Mouse (Mus musculus): ENCODE results near the gene Mrc2. TPM values are rescaled to one million over a fixed set of nuclear protein-coding genes. Genes with fewer than 3 reads are reported as not detected.

Mrc2 gene
- total and polyA plus RNA-seq, 3 experiments = 17.0 to 30.2 (median 24.9) TPM

DNA sequence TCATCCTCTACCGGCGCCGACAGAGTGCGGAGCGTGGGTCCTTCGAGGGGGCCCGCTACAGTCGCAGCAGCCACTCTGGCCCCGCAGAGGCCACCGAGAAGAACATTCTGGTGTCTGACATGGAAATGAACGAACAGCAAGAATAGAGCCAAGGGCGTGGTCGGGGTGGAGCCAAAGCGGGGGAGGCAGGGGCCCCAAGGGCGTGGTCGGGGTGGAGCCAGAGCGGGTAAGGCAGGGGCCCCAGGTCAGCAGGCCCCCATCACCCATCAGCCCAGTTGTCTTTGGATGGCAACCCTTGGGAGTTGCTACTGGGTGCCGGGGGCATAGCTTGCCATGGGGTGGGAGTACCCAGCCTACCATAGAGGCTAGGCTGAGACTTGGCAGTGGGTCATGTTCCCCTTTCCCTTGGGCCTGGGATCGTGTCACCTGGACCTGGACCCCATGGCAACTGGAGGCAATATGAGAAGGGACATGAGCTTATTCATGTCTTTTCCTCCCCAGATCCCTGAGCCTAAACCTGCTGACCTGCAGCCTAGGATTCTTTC is 57.4 kb downstream of the Mrc2 start:
- DNase-seq = no peak

DNA sequence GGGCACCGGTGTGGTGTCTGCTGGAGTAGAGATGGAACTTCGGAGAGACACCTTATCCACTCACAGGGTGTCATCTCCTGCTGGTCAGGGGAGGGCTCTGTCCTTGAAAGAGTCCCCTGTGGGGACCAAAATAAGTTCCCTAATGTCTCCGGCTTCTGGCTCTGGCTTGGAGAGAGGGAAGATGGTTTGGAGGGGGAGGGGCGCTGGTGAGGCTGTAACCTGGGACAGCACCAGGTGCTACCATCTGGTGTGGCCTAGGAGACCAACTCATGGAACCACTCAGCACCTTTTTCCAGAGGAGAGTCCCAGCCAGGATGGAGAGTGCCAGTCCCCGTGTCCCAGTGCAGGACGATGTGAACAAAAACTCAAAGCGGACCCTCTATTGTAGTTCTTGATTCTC is 58.2 kb downstream of the Mrc2 start:
- no peak for DNase-seq

DNA sequence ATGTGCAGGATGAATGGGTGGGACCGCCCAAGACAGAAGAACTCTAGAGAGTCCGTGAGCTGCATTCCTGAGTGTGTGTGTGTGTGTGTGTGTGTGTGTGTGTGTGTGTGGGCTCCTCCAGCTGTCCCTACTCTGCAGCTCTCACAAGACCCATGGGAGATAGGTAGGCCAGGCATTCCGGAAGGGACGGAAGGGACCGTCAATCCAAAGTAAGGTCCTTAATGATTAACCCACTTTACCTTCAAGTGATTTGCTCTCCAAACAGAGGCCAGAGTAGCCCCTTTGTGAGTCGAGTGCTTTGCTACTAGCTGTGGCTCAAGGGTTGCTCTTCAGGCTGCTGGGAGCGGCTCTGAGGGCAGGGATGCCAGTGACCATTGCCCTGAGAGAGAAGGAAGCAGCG is 59.7 kb downstream of the Mrc2 start:
- DNase-seq = no peak

DNA sequence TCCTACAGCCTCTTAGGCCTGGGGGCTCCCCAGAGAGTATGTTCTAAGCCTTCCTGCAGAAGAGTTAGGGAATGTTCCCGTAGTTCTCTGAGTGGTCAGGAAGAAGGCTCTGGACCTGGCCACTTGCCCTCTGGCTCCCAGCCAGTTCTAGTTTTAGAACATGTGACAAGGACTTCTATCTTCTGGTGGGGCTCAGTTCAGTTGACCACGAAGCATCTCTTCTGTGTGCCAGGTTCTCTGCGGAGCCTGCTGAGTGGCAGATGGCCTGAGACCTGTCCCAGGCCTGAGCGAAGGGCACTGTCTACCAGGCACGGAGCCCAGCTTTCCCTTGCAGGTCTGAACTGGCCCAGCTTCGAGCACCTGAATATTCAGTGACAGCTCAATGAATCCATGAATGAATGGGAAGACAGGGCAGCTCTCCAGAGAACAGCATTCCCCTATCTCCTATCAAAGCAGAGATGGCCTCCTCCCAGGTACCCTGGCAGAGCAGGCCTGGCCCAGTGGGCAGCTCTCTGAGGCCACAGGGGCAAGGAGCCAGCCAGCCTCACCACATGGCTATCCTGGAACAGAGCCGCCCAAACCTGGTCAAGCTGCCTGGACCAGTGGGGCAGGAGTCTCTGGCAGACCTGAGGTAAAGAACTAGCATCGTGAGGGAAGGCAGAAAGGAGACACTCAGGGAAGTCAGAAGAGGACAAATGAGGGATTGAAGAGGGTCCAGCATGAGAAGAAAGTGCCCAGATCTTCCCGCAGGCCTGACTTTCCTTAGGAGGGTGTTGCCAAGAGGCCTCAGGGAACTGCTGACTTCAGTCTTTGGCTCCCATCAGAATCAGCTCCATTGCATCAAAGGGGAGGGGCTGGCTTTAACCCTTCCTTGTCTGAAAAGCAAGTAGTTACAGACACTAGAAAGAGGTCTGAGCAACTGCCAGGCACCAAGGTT is 60.8 kb downstream of the Mrc2 start:
- peak; percentile 58 for DNase-seq

DNA sequence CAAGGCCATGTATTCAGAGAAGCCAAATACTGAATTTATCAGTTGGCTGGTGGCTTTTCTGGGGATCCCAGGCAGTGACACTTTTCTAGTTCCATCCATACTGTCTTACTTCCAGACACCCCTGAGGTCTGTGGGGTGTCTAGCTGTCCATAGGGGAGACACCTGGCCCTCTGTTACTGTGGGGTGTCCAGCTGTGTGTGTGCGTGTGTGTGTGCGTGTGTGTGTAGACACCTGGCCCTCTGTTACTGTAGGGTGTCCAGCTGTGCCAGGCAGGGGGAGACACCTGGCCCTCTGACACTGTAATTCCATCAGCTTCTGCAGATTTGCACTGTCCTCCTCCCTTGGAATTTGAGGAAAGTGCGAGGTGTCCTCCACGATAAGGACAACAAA is 61.4 kb downstream of the Mrc2 start:
- DNase-seq = no peak

DNA sequence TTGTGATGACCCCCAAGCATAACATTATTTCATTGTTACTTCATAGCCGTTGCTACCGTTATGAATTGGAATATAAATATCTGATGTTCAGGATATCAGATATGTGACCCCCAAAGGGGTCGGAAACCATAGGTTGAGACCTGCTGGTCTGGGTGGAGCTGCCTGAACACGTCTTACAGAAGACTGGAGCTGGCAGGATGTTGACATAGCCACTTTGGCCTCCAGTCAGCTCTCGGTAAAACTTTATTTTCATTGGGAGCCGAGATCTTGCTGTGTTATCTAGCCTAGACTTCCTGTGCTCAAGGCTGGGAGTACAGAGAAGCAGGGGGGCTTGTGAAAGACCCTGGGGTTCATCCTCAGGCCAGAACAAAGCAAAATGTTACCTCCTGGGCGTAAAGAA is 63.9 kb downstream of the Mrc2 start:
- DNase-seq = no peak

DNA sequence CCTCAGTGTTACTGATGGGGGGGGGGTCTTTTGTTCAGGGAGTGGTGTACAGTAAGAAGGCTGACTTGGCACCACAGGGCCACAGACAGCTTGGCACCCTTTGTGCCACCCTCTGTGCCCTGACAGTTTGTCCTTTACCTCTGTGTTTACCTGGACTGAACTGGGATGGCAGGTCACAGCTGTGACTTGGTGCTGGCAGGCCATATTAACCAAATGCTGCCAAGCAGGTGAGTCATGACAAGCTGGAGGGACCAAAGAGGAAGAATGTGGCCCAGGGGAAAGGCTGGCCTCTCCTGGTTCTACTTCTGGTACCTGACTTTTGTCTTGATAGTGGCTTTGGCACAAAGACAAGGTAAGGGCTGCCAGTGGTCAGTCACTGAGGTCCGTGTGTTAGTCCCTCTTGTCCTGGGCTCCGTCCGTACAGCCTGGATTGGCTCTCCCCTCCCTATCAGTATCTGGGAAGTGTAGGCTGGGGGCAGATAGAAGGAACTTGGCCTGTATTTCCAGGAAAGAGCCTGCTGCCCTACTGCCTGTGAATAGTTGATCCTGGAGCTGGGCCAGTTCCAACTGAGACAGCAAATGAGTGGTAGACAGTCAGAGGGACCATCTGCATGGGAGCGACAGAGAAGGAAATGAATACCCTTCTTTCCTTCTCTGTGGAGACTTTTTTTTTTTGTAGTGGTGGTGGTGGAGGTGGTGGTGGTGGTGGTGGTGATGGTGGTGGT is 69.8 kb downstream of the Mrc2 start:
- DNase-seq = no peak

DNA sequence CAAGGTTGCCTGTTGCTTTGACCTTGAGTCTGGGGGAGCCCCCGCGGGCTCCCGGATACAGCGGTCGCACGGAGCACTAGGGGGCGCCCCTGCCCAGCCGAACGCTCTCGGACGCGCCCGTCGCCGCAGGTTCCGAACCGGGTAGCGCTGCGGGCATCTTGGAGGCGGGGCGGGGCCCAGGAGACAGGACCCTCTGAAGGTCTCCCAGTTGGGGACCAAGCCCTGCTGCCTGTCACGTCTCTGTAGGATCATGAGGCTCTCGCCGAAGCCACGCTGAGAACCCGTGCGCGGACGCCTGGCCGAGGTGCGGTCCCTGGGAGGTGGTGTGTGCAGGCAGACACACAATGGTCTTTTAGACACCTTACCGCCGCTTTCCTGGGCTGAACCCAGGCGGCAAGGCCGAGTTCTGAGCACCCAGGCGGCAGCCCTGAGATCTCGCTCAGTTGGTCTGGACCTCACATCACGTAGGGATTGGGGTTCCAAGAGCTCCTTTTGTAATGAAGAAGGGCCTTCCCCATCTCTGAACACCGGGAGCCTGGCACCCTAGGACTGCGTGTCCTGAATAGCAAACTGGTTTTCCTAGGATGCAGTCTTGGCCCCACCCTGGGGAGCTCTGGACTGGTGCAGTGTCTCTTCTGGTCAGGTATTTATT is 70.6 kb downstream of the Mrc2 start:
- DNase-seq = peak; percentile 87

DNA sequence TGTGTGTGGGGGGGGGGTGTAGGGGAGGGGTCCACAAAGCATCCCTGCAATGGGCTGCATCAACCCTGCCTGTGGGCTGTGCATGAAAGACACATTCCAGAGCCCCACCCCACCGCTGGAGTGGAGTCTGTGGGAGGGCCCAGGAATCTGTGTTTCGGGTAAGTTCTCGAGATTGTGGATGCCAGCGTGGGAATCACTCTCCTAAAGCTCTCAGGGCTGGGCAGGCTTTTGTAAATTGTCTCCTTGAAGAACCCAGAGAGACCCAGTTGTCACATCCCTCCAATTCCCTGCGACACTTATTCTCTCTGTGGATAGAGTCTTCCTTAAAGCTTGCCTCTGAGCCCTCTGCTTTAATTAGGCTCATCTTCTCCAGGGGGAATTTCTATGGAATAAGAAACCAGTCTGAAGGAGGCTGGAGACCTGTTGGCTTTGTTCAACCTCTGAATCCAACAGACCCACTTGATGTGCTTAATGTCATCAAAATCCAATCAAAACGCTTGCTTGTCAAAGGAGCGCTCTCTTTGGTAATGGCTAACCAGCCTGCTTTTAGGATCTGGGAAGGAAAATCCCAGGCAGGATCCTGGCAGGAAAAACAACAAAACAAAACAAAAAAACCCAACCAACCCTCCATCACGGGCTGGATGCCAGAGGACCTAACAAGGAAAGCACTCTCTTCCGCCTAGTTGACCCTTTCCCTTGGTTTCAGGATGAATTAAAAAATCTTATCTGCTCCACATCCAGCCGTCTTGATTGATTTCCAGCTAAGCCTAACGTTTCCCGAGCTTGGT is 71.3 kb downstream of the Mrc2 start:
- DNase-seq = peak; percentile 58

DNA sequence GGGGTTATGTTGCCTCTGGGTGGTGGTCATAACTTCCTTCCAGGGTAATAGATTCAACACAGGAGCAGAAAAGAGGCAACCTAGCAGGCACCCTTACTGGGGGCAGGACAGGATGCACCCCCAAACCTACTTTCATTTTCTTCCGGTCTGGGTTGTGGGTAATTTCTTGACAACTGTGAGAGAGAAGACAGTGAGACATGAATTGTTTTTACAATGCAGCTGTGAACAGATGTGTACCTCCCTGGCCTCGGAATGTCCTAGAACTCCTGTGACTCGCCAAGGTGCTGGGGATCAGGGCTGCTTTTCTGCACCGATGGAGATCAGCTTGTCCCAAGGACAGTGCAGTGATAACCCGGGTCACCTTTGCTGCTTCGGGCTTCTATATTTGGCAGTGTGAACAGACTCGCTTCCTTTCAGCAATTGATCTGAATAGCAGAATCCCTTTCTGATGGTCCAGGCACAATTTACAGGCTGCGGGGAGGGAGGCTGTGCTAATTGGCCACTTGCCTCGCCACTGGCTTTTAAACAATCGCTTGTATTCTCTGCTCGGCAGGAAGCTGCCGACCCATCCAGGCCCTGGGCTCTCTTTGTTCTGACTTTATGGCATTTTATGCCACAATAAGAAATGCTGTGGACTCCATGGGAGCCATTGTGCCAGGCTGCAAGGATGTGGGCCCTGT is 72.1 kb downstream of the Mrc2 start:
- peak; percentile 57 for DNase-seq

DNA sequence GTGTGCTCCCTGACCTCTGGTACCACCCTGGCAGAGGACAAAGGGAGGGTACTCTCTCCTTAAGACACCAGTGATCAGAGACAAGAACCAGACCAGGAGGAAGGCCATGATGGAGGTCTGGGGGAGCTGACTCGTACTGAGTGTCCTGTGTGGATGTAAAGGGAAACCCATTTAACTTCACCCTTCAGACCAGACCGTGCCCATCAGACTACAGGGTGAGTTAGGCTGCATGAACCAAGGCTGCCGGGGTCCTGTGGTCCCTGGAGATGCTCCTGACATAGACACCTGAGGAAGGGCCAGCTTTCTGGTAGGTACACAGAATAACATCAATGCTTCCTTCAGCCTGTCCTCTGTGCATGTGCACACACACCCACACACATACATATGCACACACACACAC is 73.2 kb downstream of the Mrc2 start:
- no peak for DNase-seq

DNA sequence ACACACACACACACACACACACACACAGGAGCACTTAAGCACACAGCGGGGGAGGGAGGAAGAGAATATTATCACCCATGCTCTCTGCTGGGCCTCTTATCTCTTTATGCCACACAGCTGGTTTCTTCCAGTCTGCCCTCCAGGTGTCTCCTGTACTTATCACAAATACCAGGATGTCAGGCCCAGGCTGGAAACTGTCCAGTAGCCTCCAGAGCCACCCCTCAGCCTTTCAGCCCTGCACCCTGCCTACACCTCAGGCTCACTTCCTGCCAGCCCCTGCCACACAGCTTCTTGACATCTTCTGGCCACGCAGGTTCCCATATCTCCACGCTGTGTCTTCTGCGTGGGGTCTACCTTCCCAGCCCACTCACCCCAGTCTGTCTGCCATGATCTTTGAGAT is 73.6 kb downstream of the Mrc2 start:
- no peak for DNase-seq

DNA sequence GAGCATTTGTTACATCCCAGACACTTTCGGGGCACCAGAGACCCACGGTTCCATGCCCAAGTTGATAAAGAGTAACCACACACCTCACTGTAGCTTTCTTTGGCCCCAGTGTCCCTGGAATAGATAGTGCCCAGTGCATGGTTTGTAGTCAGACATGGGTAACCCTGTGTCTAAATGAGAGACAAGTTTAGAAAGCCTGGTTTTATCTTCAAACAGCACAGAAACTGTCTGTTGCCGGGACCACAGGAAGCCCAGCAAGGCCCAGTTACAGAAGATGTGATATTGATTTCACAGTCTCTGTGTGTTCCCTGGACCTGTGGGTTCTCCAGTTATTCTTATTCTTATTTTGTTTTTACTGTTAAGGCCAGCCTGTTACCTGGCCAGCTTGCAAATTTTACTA is 74.7 kb downstream of the Mrc2 start:
- no peak for DNase-seq

DNA sequence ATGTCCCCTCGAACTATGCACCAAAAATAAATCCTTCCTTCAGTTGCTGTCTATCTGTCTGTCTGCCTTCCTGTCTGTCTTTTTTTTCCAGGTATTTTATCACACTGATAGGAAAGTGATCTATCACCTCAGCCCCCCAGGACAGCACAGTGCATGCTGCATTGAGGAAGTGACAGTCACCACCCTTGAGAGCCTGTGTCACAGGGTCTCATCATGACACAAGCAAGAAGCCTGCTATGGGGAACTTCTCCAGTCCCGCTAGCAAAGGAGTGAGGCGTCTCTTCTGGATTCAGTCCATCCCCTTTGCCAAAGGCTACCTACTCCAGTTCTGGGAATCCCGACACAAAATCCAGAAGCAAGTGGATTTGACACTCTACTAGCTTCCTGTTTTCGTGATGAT is 76.4 kb downstream of the Mrc2 start:
- DNase-seq = no peak

DNA sequence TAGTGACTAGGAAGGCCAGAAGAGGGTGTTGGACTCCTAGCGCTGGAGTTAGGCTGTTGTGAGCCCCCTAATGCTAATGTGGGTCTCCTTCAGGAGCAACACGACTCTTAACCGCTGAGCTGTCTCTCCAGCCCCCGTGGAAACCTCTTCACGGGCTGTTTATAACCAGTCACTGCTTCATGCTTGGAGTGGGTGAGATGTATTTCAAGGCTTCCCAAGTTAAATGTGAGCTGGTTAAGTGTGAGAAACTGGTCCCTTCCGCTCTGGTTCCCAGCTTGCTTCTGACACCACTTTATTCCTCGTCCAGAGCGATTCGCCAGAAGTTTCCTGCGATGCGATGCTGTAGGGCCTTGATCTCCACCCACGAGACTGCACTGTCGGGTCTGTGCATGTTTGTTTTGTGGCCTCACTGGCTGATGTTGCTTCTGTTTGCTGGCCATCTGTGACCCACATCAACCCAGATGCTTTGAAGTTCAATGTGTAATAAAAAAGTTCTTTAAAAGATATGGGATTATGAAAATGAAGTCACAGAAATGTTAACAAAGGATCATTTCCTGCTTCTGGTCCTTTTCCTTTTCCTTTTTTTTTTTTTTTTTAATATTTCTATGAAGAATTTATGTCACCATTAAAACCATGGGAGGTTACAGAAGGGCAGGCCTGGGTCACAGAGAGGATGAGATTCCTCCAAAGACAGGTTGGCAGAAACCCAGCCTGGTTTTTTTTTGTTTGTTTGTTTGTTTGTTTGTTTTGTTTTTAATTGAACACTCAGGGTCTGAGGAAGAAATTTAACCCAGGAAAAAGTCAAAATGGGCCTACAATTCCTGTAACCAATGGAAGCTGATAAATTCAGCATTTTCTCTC is 77.3 kb downstream of the Mrc2 start:
- DNase-seq = no peak

DNA sequence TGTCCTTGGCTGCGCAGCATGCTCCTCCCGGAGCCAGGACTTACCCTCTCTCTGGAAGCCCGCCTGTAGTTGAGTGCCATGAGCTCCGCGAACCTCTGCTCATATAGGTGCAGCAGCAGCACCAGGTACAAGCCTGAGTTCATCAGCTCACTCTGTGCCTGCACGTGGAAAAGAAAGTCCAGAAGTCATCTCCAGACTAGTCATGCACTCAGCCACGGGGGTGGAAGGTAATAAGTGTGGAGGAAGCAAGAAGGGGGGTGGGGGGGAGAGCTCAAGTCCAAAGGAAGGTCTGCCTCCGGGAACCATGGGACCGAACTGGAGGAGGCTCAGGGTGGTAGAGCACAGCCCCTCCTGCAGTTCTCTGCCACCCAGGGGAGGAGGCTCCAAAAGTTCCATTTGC is 79.4 kb downstream of the Mrc2 start:
- no peak for DNase-seq

DNA sequence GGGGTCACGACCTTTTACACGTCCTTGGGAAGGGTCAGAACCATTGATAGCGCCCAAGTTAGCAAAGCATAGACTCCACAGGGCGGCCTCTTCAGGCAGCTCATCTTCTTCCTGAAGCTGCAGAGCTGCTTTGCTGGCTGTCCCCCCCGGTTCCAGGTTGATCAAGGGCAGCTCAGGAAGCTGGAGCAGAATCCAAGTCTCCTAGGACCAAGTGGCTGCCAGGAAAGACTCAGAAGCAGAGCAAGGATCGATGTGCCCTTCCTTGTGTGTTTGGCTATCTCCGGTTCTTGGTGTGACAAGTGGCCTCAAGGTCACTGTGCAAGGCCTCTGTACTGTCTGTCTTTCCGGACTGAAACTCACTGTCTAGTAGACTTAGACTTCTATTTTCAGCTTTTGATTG is 81.4 kb downstream of the Mrc2 start:
- DNase-seq = peak; percentile 50

DNA sequence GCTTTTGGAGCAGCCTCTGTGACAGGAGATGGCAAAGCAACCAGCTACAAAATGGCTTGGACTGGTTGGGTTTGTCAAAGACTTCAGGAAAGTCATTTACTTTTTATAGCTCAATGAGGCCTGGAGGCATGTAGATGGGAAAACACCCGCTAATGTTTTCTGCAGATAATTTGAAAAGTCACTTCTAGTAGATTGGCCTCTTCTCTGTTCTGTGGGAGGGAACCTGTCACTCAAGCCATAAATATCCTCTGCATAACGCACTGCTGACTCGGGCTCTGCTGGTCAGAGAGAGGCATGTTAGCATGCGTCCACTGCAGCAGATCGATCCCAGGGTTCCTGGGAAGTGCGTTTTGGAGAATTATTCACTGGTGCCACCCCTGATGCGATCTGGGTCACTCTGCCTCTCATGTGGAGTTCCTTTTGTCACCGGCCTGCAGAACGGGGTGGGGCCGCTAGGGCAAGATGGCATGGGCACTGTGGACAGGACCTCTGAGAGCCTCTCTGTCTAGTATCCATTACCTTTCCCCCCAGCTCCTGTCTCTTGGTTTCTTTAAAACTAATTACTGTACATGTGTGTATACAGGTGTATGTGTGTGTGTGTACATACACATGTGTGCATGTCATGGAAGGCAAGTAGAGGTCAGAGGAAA is 82.2 kb downstream of the Mrc2 start:
- DNase-seq = no peak

DNA sequence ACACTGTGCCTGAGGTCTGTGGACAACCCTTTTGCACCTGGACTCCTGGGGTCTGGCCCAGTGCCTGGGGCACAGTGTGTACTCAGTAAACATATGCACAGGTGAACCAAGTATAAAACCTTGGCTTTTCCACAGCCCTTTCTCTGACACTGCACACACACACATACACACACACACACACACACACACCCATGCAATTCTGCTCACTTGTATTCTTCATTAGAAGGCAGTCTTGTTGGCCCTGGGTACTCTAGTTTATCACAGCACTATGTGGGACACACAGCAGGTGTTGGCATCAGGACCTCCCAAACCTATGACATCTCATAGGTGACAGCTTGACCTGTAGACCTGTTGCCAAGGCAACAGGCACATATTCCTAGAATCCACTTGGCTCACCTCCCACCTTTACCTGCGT is 83.4 kb downstream of the Mrc2 start:
- DNase-seq = no peak

DNA sequence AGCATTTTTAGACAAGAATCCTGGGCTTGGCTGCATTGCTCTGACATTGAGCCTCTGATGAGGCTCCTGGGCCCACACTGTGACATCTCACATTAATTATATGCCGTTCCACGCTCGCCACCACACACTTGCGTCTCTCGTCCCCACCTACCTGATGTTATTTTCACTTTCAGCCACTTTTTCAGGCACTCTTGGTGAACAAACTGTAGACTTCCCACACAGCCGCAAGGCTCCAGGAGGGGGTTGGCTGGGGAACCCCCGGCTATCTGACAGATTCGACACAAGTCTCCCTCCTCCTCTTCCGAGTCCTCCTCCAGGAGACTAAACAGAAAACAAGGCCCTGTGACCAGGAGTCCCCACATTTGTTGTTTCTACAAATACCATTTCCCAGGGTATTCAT is 92.8 kb downstream of the Mrc2 start:
- no peak for DNase-seq
